Mouse (Mus musculus) forebrain, postnatal 0 days (tissue): ENCODE measurements around the gene Tsga13. TPM values are rescaled to one million over a fixed set of nuclear protein-coding genes. Genes with fewer than 3 reads are reported as not detected.

Experiments used
- ATAC-seq: fragments of 200-750 bp; cut with Nextera tagmentation; 2 replicates; pipeline ENCODE4 v1.8.0; 2017; ENCODE audit warnings: mild to moderate bottlenecking, moderate library complexity
- DNase-seq: peaks from one replicate; pipeline ENCODE4 v3.0.0-alpha.2; 2015
- H3K27ac ChIP-seq: fragments of 300-500 bp; sonication (generic); 2 replicates; pipeline ENCODE4 v1.5.1; 2014; ENCODE audit warnings: low read depth, mild to moderate bottlenecking, antibody characterized with exemption, low read length, moderate library complexity, mixed read lengths
- H3K27me3 ChIP-seq: fragments of 300-500 bp; sonication (generic); 2 replicates; pipeline ENCODE4 v1.6.1; 2014; ENCODE audit warnings: mild to moderate bottlenecking, low read length, mixed read lengths; ENCODE audit not compliant: insufficient read depth
- H3K36me3 ChIP-seq: fragments of 300-500 bp; sonication (generic); 2 replicates; pipeline ENCODE4 v1.6.1; 2014; ENCODE audit warnings: mild to moderate bottlenecking, moderate library complexity; ENCODE audit not compliant: insufficient read depth
- H3K4me1 ChIP-seq: fragments of 300-500 bp; sonication (generic); 2 replicates; pipeline ENCODE4 v1.6.1; 2014; ENCODE audit warnings: antibody characterized with exemption; ENCODE audit not compliant: insufficient read depth
- H3K4me2 ChIP-seq: fragments of 300-500 bp; sonication (generic); 2 replicates; pipeline ENCODE4 v1.6.1; 2014; ENCODE audit warnings: low read depth, mild to moderate bottlenecking, moderate library complexity
- H3K4me3 ChIP-seq: fragments of 300-500 bp; sonication (generic); 2 replicates; pipeline ENCODE4 v1.5.1; 2014; ENCODE audit warnings: low read depth, low read length, mixed read lengths
- H3K9ac ChIP-seq: fragments of 300-500 bp; sonication (generic); 2 replicates; pipeline ENCODE4 v1.6.1; 2014; ENCODE audit warnings: mild to moderate bottlenecking
- H3K9me3 ChIP-seq: fragments of 300-500 bp; sonication (generic); 2 replicates; pipeline ENCODE4 v1.6.1; 2016; ENCODE audit warnings: low read length
- CTCF ChIP-seq: sonication (generic); IDR thresholded peaks from 2 replicates; pipeline ENCODE4 v1.5.1; 2016; ENCODE audit warnings: antibody characterized with exemption, control low read depth, low read depth
- WGBS: fragments of 180-500 bp; shearing (Covaris S2); extraction: QIAGEN DNeasy Blood & Tissue Kit; methylation state at CpG from one replicate; pipeline ENCODE4 v1.1.7; 2014; 5-methylcytosine and 5-hydroxymethylcytosine counted together
- polyA plus RNA-seq: library from polyadenylated mRNA; unstranded; fragments of >200 nt; fragmentation: Nextera tagmentation; extraction: Ambion mirVana; gene quantifications from 2 replicates; pipeline ENCODE4 v1.2.1, GENCODE M21; 2015
- total RNA-seq: library from RNA; depleted of rRNA; stranded (reverse); fragments of >200 nt; gene quantifications from 2 replicates; pipeline ENCODE4 v1.2.3, GENCODE M21; 2014

Tsga13 gene
- total and polyA plus RNA-seq, 2 experiments from 2014 or later = 0.74 TPM; not detected in 1

- H3K27ac ChIP-seq = peak overlapping the region; percentile 72
- 20% methylated on average over 21 of the region's 21 CpGs for WGBS
- no peaks in the 10 kb centered on the region for H3K36me3 ChIP-seq
- DNase-seq (peak; percentile 84), ATAC-seq (peak; percentile 89)
- TF ChIP-seq CTCF = no peak
- H3K4me3 ChIP-seq = peak overlapping the region; percentile 34
- H3K9ac ChIP-seq = peak overlapping the region; percentile 50
- peak overlapping the region; percentile 54 for H3K4me2 ChIP-seq
- H3K4me1 ChIP-seq = 0 out of 2 replicates have a peak, but pooled peaks cover 5% of the 10 kb centered on the region
- no peaks in the 10 kb centered on the region for H3K27me3 ChIP-seq
- H3K9me3 ChIP-seq = no peaks in the 10 kb centered on the region
Observed at GRCm38 (mm10) chr6:30920834-30921675, 5.7 kb upstream of the Tsga13 start.

DNA sequence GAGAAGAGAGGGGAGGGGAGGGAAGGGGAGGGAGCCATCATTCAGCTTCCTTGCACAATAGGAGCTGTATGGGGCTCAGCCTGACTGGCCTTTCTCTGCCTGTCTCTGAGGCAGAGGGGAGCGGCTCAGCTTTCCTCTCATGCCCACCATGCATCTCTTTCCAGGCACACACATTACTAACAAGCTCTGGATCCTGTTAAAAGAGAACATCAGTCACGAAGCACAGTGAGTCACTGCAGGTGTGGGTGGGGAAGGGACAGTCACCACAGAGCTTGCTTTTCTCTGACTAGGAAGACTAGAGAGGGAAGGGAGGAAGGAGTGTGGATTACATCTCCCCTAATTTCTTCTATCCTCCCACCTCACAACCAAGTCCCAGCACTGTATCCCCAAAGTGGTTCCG lies 7.4 kb downstream of the Tsga13 start:
- no peak for TF ChIP-seq CTCF
- no peak overlapping the region for H3K4me3 ChIP-seq
- 33% methylated on average over 3 of the region's 3 CpGs for WGBS
- H3K36me3 ChIP-seq = no peaks in the 10 kb centered on the region
- no peak overlapping the region for H3K4me2 ChIP-seq
- H3K4me1 ChIP-seq = no peaks in the 10 kb centered on the region
- no peak overlapping the region for H3K9ac ChIP-seq
- peak overlapping the region; percentile 54 for H3K27ac ChIP-seq
- H3K9me3 ChIP-seq = no peaks in the 10 kb centered on the region
- DNase-seq (peak; percentile 6), ATAC-seq (peak; percentile 42)
- no peaks in the 10 kb centered on the region for H3K27me3 ChIP-seq

DNA sequence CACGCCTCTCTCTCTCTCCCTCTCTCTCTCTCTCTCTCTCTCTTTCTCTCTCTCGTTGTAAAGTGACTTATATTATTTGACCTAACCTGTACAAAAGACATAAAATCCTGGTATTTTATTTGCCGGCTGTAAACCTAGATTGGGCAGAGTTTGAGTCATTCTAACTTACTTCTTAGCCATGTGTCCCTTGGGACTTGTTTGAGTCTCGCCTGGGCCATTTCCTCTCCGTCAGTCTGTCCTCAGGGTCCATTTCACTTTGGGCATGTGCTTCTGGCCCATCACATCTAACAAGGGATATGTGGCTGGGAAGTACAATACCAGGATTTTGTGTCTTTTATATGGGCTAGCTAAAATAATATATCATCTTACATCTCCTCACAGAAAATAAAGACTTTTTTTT lies 10.5 kb downstream of the Tsga13 start:
- no peak overlapping the region for H3K4me2 ChIP-seq
- no peak overlapping the region for H3K9ac ChIP-seq
- H3K4me3 ChIP-seq = no peak overlapping the region
- H3K4me1 ChIP-seq = no peaks in the 10 kb centered on the region
- 82% methylated on average over 5 of the region's 5 CpGs for WGBS
- DNase-seq = no peak
- no peak for ATAC-seq
- no peak for TF ChIP-seq CTCF
- H3K27me3 ChIP-seq = no peaks in the 10 kb centered on the region
- no peaks in the 10 kb centered on the region for H3K9me3 ChIP-seq
- H3K27ac ChIP-seq = no peak overlapping the region
- H3K36me3 ChIP-seq = no peaks in the 10 kb centered on the region

DNA sequence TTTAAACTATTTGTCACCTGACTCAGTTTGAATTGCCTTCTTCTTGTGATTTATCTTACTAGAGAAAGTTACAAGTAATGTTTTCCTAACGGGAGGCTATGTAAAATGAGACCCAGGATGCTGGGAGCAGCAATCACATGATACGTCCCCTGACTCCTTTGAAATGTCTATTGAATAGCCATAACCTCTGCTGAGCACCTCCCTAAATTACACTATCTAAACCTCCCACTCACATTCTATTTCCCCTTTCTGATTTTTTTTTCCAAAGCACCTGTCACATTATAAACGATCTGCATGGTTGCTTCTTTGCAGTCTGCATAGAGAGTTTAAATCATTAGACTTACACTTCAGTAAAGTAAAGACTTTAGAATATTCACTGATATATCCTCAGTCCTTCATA lies 11.3 kb downstream of the Tsga13 start:
- Histone ChIP-seq H3K4me3 (no peak overlapping the region), H3K4me1 (no peaks in the 10 kb centered on the region), H3K27ac (no peak overlapping the region), H3K9ac (no peak overlapping the region), H3K9me3 (no peaks in the 10 kb centered on the region), H3K27me3 (no peaks in the 10 kb centered on the region), H3K36me3 (no peaks in the 10 kb centered on the region), H3K4me2 (no peak overlapping the region)
- no peak for DNase-seq
- 49% methylated on average over 3 of the region's 3 CpGs for WGBS
- no peak for TF ChIP-seq CTCF
- ATAC-seq = no peak

DNA sequence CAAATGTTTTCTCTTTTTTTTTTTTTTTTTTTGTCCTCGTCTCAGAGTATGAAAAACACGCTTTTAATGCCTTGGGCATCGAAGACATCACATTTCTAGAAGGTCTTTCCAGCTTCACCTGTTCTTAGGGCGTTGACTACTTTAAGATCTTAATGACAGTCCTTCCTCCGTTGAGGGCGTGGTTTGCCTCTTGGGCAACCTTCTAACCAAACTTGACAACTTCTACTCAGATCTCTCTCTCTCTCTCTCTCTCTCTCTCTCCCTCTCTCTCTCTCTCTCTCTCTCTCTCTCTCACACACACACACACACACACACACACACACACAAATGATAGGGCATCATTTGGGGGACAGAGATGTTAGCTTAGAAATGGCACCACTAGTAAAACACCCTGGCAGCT lies 17.9 kb downstream of the Tsga13 start:
- TF ChIP-seq CTCF = no peak
- Histone ChIP-seq H3K4me2 (no peak overlapping the region), H3K4me1 (0 out of 2 replicates have a peak, but pooled peaks cover 4% of the 10 kb centered on the region), H3K4me3 (no peak overlapping the region), H3K9me3 (no peaks in the 10 kb centered on the region), H3K36me3 (no peaks in the 10 kb centered on the region), H3K9ac (no peak overlapping the region), H3K27ac (peak overlapping the region; percentile 93; the same call in 1 of the 2 replicates), H3K27me3 (no peaks in the 10 kb centered on the region)
- ATAC-seq = no peak
- 76% methylated on average over 6 of the region's 6 CpGs for WGBS
- DNase-seq = no peak

DNA sequence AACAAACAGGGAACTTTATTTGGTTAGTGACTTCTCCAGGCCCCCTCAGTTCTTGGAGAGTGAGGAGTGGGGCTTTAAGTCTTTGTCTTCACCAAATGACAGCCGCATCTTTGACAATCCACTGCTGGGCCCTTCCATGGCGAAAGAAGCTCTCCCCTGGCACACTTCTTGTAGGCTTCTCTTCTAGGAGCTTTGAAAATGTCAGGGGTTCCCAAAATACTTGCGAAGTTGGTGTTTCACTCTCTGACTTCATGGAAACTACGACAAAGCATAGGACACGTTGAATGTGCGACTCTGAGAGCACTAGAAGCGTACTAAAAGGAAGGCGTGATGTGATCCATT lies 18.4 kb downstream of the Tsga13 start:
- Histone ChIP-seq H3K4me2 (peak overlapping the region; percentile 62), H3K9ac (peak overlapping the region; percentile 84), H3K27me3 (no peaks in the 10 kb centered on the region), H3K4me3 (peak overlapping the region; percentile 81), H3K27ac (peak overlapping the region; percentile 93), H3K9me3 (no peaks in the 10 kb centered on the region), H3K36me3 (no peaks in the 10 kb centered on the region), H3K4me1 (0 out of 2 replicates have a peak, but pooled peaks cover 4% of the 10 kb centered on the region)
- TF ChIP-seq CTCF = no peak
- WGBS = 16% methylated on average over 8 of the region's 8 CpGs
- DNase-seq (no peak), ATAC-seq (no peak)

GRCm38 (mm10) chr6:30896195-30896985 lies 19.0 kb downstream of the Tsga13 start, which contains the start of gene Copg2:
Gene Copg2 (minus strand): TSS chr6:30896794.
- Histone ChIP-seq H3K4me1 (0 out of 2 replicates have a peak, but pooled peaks cover 4% of the 10 kb centered on the region), H3K27ac (peak within 1 kb of the TSS; percentile 93), H3K4me3 (peak within 1 kb of the TSS; percentile 81), H3K9ac (peak within 1 kb of the TSS; percentile 84), H3K4me2 (peak within 1 kb of the TSS; percentile 62), H3K9me3 (no peaks in the 10 kb centered on the region), H3K27me3 (no peaks in the 10 kb centered on the region), H3K36me3 (no peaks in the 10 kb centered on the region)
- 4% methylated on average over 77 of the region's 83 CpGs for WGBS
- ATAC-seq (peak; percentile 99), DNase-seq (peak; percentile 96)
- peak; percentile 35; the same call in 1 of the 2 replicates for TF ChIP-seq CTCF
